10 mouse cellular contexts compared by ENCODE assay signal in the genomic region with DNA sequence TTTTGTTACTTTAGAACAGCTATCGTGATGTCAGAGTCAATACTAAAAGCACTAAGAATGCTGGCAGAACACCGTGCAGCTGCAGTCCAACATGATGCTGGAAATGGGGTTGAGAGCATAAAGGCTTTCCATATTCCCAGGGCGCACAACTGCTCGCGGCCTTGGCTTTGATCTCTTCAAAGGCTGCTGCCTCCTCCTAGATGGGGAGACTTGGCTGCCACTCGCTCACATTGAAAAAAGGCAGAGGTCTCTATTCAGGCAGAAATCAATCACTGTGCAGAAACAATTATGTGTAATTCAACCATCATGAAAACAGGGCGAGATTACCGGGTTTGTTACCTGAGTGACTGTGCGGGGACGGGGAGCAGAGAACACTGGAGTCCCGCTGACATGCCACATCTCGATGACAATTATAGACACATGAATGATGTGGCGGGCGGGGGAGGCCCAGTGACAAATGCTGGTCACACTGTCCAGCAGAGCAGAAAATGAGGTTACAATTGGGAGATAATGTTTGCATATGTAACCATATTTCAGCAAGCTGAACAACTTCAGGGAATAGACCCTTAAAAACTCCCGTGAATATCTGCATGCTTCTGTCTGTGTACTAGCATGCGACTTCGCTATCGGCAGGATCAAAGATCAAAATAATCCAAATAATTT. TPM values are rescaled to one million over a fixed set of nuclear protein-coding genes. Genes with fewer than 3 reads are reported as not detected.
DNase-seq lines count a peak whose midpoint lies in the region; ATAC-seq lines count a peak whose summit lies in the region.
"Had no signal": no experiment of that assay in that cellular context is flagged by ENCODE, and none has a peak within 500 bp of the region (broad histone marks: within the 10 kb centered on the region; RNA-seq: fewer than 3 reads in every experiment).

No protein-coding gene starts in this region.

- peak overlapping the region; percentile 80 for H3K27ac ChIP-seq in embryonic facial prominence, embryonic 13.5 days
- peak overlapping the region; percentile 75; the same call in 1 of the 2 replicates for H3K27ac ChIP-seq in limb, embryonic 10.5 days
- no peak overlapping the region for H3K27ac ChIP-seq in neural tube, embryonic 15.5 days (replicated peaks)
- H3K27ac ChIP-seq: stomach, postnatal 0 days had no signal

- peak; percentile 14 to 26 for DNase-seq in left cerebral cortex, postnatal 14 days (ENCODE audit: low spot score in 2 of 2)
- DNase-seq in left cerebral cortex, adult 11 months (ENCODE audit: low spot score): no peak
- DNase-seq in limb, embryonic 10.5 days (ENCODE audit: low spot score): peak; percentile 82
- no peak for DNase-seq in cerebellum, postnatal 25 days
- DNase-seq: cerebellum, adult 11 months had no signal

- H3K4me3 ChIP-seq in embryonic facial prominence, embryonic 13.5 days: peak overlapping the region; percentile 14
- H3K4me3 ChIP-seq in limb, embryonic 10.5 days: peak overlapping the region; percentile 36
- no peak overlapping the region for H3K4me3 ChIP-seq in neural tube, embryonic 15.5 days (replicated peaks)

- intact Hi-C loops in left cerebral cortex, postnatal 14 days (cut with DNase I): no loop called here

- peak overlapping the region; percentile 54 for H3K4me2 ChIP-seq in embryonic facial prominence, embryonic 13.5 days
- H3K4me2 ChIP-seq in neural tube, embryonic 15.5 days: peak overlapping the region; percentile 31

- peaks cover 62% of the 10 kb centered on the region for H3K4me1 ChIP-seq in embryonic facial prominence, embryonic 13.5 days
- peaks cover 73% of the 10 kb centered on the region for H3K4me1 ChIP-seq in limb, embryonic 10.5 days
- H3K4me1 ChIP-seq in neural tube, embryonic 15.5 days: peaks cover 37% of the 10 kb centered on the region

- 20% methylated on average over 18 of the region's 18 CpGs for WGBS in embryonic facial prominence, embryonic 13.5 days
- WGBS in limb, embryonic 10.5 days: 37% methylated on average over 18 of the region's 18 CpGs
- WGBS in neural tube, embryonic 15.5 days: 19% methylated on average over 18 of the region's 18 CpGs

- no peaks in the 10 kb centered on the region for H3K9me3 ChIP-seq in embryonic facial prominence, embryonic 13.5 days
- no peaks in the 10 kb centered on the region for H3K9me3 ChIP-seq in limb, embryonic 10.5 days (replicated peaks)
- no peaks in the 10 kb centered on the region for H3K9me3 ChIP-seq in neural tube, embryonic 15.5 days (replicated peaks)

- H3K27me3 ChIP-seq in embryonic facial prominence, embryonic 13.5 days: no peaks in the 10 kb centered on the region
- H3K27me3 ChIP-seq in limb, embryonic 10.5 days (ENCODE audit: low read depth, poor library complexity, severe bottlenecking): no peaks in the 10 kb centered on the region
- 0 out of 2 replicates have a peak, but pooled peaks cover 6% of the 10 kb centered on the region for H3K27me3 ChIP-seq in neural tube, embryonic 15.5 days (replicated peaks)

- ATAC-seq in embryonic facial prominence, embryonic 13.5 days (ENCODE audit: insufficient number of reproducible peaks, insufficient read depth, low FRiP score, low TSS enrichment, low read depth): no peak
- ATAC-seq in neural tube, embryonic 15.5 days (ENCODE audit: low FRiP score): no peak
- ATAC-seq in erythroid progenitor cell, adult 5-6 weeks (replicated peaks; ENCODE audit: low FRiP score, poor library complexity, severe bottlenecking): no peak
- no peak for ATAC-seq in activated CD4-positive, CD25-positive, alpha-beta regulatory T cell, adult 4 months

- H3K9ac ChIP-seq in embryonic facial prominence, embryonic 13.5 days: no peak overlapping the region
- no peak overlapping the region for H3K9ac ChIP-seq in neural tube, embryonic 15.5 days (replicated peaks)

- H3K36me3 ChIP-seq in embryonic facial prominence, embryonic 13.5 days: peaks cover 7% of the 10 kb centered on the region; the same call in 1 of the 2 replicates
- H3K36me3 ChIP-seq in limb, embryonic 10.5 days: peaks cover 17% of the 10 kb centered on the region
- H3K36me3 ChIP-seq in neural tube, embryonic 15.5 days: no peaks in the 10 kb centered on the region

RNA-seq across cellular contexts. Expression of gene Lef1, which starts 27.0 kb away (rescaled TPM):
- 1 to 10 TPM; 6.3 to 8.4 TPM for total RNA-seq in left cerebral cortex, postnatal 14 days (2021)
- polyA plus RNA-seq in embryonic facial prominence, embryonic 13.5 days (2015; fragmentation: Nextera tagmentation; extraction: Ambion mirVana): 117 and 134 TPM in 2 replicates
- 60.1 and 76.1 TPM in 2 replicates for polyA plus RNA-seq in limb, embryonic 10.5 days (2016; fragmentation: Nextera tagmentation; extraction: Ambion mirVana)
- 6.3 and 28.7 TPM in 2 replicates for polyA plus RNA-seq in neural tube, embryonic 15.5 days (2015; fragmentation: Nextera tagmentation; extraction: Ambion mirVana)
- total RNA-seq in erythroid progenitor cell, adult 5-6 weeks (2015; ENCODE audit: low replicate concordance): 9.2 and 15.5 TPM in 2 replicates
- total RNA-seq in erythroid progenitor cell, adult 5-6 weeks (2017; ENCODE audit: low replicate concordance): 4.6 and 14.1 TPM in 2 replicates
- 100 to 1,000 TPM; 175 to 182 TPM for polyA plus RNA-seq in activated CD4-positive, CD25-positive, alpha-beta regulatory T cell, adult 4 months (2017; shearing (Covaris generic))

Comparison
In these comparisons a context has a peak if more than half of its experiments do, and no peak if none do; other contexts are left out.
1. DNase-seq: peak in left cerebral cortex, postnatal 14 days (2 of 2) and limb, embryonic 10.5 days (single experiment); none in left cerebral cortex, adult 11 months (single experiment) and cerebellum, postnatal 25 days (0 of 2).